Mouse (Mus musculus): ENCODE measurements around the gene Sf3a1. TPM values are rescaled to one million over a fixed set of nuclear protein-coding genes. Genes with fewer than 3 reads are reported as not detected.

Sf3a1 gene
- total and polyA plus RNA-seq, 3 experiments = 32.1 to 101 (median 77.0) TPM

- H3K79me2 ChIP-seq (ENCODE audit: control insufficient read depth, insufficient read depth, low read length, poor library complexity) = peaks cover 6% of the 10 kb centered on the region
- peak; percentile 79 for DNase-seq (ENCODE audit: low read depth, low spot score)
- H3K27ac ChIP-seq (ENCODE audit: control insufficient read depth, low read depth, low read length) = no peak overlapping the region
- H3K9me3 ChIP-seq (replicated peaks; ENCODE audit: insufficient read depth, low read length) = no peaks in the 10 kb centered on the region
- H3K4me3 ChIP-seq (ENCODE audit: control insufficient read depth in 1 of 2, insufficient read depth in 1 of 2, low read depth in 2 of 2, low read length in 2 of 2) = peak overlapping the region; percentile 41 to 49
- peak overlapping the region; percentile 33 for H3K9ac ChIP-seq (ENCODE audit: control insufficient read depth, low read depth, low read length, poor library complexity, severe bottlenecking)
- H3K4me1 ChIP-seq (ENCODE audit: control insufficient read depth in 1 of 2, insufficient read depth in 2 of 2, low read length in 2 of 2) = peaks cover 5 to 10% of the 10 kb centered on the region in 2 experiments; a peak in 3 of 4 replicates
- peaks cover 0 to 2% of the 10 kb centered on the region in 2 experiments; a peak in 1 of 4 replicates for H3K36me3 ChIP-seq (ENCODE audit: control insufficient read depth in 1 of 2, insufficient read depth in 2 of 2, low read length in 2 of 2)
- TF ChIP-seq RCOR1 (IDR thresholded peaks at IDR 0.05; ENCODE audit: low read depth, low read length) (peak; percentile 56; the same call in 1 of the 2 replicates), MAX (IDR thresholded peaks at IDR 0.05; ENCODE audit: low read length) (0 out of 2 replicates have a peak, but pooled peaks have one; percentile 28), EP300 (IDR thresholded peaks at IDR 0.05; ENCODE audit: low read depth in 1 of 2, low read length in 2 of 2) (0 out of 4 replicates have a peak, but pooled peaks of 1 of the 2 experiments have one; percentile 24), NELFE (IDR thresholded peaks at IDR 0.05; ENCODE audit: low read depth, low read length) (no peak), GATA1 (IDR thresholded peaks at IDR 0.05; ENCODE audit: low read depth, low read length) (0 out of 2 replicates have a peak, but pooled peaks have one; percentile 5), E2F4 (IDR thresholded peaks at IDR 0.05; ENCODE audit: borderline replicate concordance, low read depth, low read length) (no peak)
- no peaks in the 10 kb centered on the region for H3K27me3 ChIP-seq (ENCODE audit: control insufficient read depth in 1 of 2, insufficient read depth in 2 of 2, low read length in 2 of 2)
Measured at GRCm38 (mm10) chr11:4134400-4134799, 25.8 kb upstream of the Sf3a1 start.

DNA sequence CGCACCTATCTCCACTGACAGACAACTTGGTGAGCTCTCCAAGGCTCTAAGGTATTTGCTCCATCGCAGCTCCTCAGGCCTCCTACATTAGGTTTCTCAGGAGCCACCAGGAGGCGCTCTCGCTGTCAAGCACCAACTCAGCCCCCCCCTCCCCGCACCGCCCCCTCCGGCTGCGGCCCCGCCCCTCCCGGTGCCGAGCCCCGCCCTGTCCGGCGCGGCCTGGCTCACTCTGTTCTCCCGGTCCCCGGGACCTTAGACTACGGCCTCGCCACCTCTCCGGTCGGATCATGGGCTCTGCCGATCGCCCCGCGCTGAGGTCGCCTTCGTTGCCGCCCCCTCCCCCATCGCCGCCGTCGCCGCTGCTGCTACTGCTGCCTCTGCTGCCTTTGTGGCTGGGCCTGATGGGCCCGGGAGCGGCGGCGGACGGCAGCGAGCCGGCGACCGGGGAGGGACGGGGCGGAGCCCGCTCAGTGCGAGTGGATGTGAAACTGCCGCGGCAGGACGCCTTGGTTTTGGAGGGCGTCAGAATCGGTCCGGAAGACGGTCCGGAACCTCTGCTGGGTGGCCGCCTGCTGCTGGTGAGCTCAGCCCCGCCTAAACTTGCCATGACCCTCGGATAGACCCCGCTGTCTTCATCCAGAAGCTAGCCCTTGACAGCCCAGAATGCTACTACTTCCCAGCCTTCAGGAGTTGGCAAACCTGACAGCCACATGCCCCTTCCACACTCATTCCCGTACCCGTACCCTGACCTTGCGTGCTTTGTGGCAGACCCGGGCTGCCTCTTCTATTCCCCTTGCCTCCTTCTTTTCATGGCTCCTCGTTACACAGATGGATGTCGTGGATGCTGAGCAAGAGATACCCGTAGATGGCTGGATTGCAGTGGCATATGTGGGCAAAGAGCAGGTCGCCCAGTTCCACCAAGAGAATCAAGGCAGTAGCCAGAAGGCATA is 24.9 kb upstream of the Sf3a1 start, which contains the start of gene Rnf215:
Gene Rnf215 (plus strand): TSS at position 217 of the 950 bp plus-strand sequence.
- H3K79me2 ChIP-seq (ENCODE audit: control insufficient read depth, insufficient read depth, low read length, poor library complexity) = peaks cover 6% of the 10 kb centered on the region
- no peaks in the 10 kb centered on the region for H3K27me3 ChIP-seq (ENCODE audit: control insufficient read depth in 1 of 2, insufficient read depth in 2 of 2, low read length in 2 of 2)
- H3K4me3 ChIP-seq (ENCODE audit: control insufficient read depth in 1 of 2, insufficient read depth in 1 of 2, low read depth in 2 of 2, low read length in 2 of 2) = peak within 1 kb of the TSS; percentile 70 to 90
- DNase-seq (ENCODE audit: low read depth, low spot score) = peak; percentile 96
- H3K27ac ChIP-seq (ENCODE audit: control insufficient read depth, low read depth, low read length) = peak within 1 kb of the TSS; percentile 40
- peaks cover 0 to 2% of the 10 kb centered on the region in 2 experiments; a peak in 1 of 4 replicates for H3K36me3 ChIP-seq (ENCODE audit: control insufficient read depth in 1 of 2, insufficient read depth in 2 of 2, low read length in 2 of 2)
- peaks cover 5 to 10% of the 10 kb centered on the region in 2 experiments; a peak in 3 of 4 replicates for H3K4me1 ChIP-seq (ENCODE audit: control insufficient read depth in 1 of 2, insufficient read depth in 2 of 2, low read length in 2 of 2)
- no peaks in the 10 kb centered on the region for H3K9me3 ChIP-seq (replicated peaks; ENCODE audit: insufficient read depth, low read length)
- H3K9ac ChIP-seq (ENCODE audit: control insufficient read depth, low read depth, low read length, poor library complexity, severe bottlenecking) = peak within 1 kb of the TSS; percentile 93
- TF ChIP-seq KAT2A (conservative IDR thresholded peaks at IDR 0.05; ENCODE audit: low read depth, low read length) (no peak), POLR2A (IDR thresholded peaks at IDR 0.05; ENCODE audit: control insufficient read depth in 1 of 2, insufficient read depth in 1 of 2, low read depth in 1 of 2, low read length in 2 of 2, poor library complexity in 1 of 2) (peak; percentile 80 to 82; a peak in 3 of 4 replicates), ZNF384 (IDR thresholded peaks at IDR 0.05; ENCODE audit: low read depth, low read length) (no peak), MAZ (IDR thresholded peaks at IDR 0.05; ENCODE audit: low read depth, low read length) (peak; percentile 97), GABPA (IDR thresholded peaks at IDR 0.05; ENCODE audit: low read depth, low read length) (no peak), ZC3H11A (IDR thresholded peaks at IDR 0.05; ENCODE audit: low read depth, low read length) (peak; percentile 32; the same call in 1 of the 2 replicates), POLR2AphosphoS2 (IDR thresholded peaks at IDR 0.05; ENCODE audit: low read length) (peak; percentile 60; the same call in 1 of the 2 replicates), GATA1 (IDR thresholded peaks at IDR 0.05; ENCODE audit: low read depth, low read length) (no peak), SIN3A (IDR thresholded peaks at IDR 0.05; ENCODE audit: low read length) (peak; percentile 25), CHD1 (IDR thresholded peaks at IDR 0.05; ENCODE audit: low read depth, low read length) (no peak), MAX (IDR thresholded peaks at IDR 0.05; ENCODE audit: low read length) (0 out of 2 replicates have a peak, but pooled peaks have one; percentile 22), MEF2A (IDR thresholded peaks at IDR 0.05; ENCODE audit: extremely low read depth, insufficient replicate concordance, low read depth, low read length, poor library complexity, severe bottlenecking) (no peak), TAL1 (IDR thresholded peaks at IDR 0.05; ENCODE audit: low read length) (no peak), TCF12 (IDR thresholded peaks at IDR 0.05; ENCODE audit: low read depth, low read length) (no peak), CTCF (IDR thresholded peaks at IDR 0.05 in 2 of 3, conservative IDR thresholded peaks at IDR 0.05 in 1 of 3; ENCODE audit: control insufficient read depth in 1 of 3, insufficient read depth in 1 of 3, low read depth in 2 of 3, low read length in 3 of 3, poor library complexity in 1 of 3, severe bottlenecking in 1 of 3) (peak; percentile 56 to 99 (median 77)), CHD2 (IDR thresholded peaks at IDR 0.05; ENCODE audit: low read length) (no peak), NELFE (IDR thresholded peaks at IDR 0.05; ENCODE audit: low read depth, low read length) (peak; percentile 81), TBP (IDR thresholded peaks at IDR 0.05; ENCODE audit: low read depth, low read length) (no peak), MXI1 (IDR thresholded peaks at IDR 0.05; ENCODE audit: low read depth, low read length) (peak; percentile 40), MYB (IDR thresholded peaks at IDR 0.05; ENCODE audit: low read depth, low read length) (no peak), HCFC1 (IDR thresholded peaks at IDR 0.05; ENCODE audit: low read depth, low read length) (peak; percentile 65), RCOR1 (IDR thresholded peaks at IDR 0.05; ENCODE audit: low read depth, low read length) (no peak), ELF1 (IDR thresholded peaks at IDR 0.05; ENCODE audit: low read depth, low read length) (no peak), BHLHE40 (IDR thresholded peaks at IDR 0.05; ENCODE audit: borderline replicate concordance, low read depth, low read length) (no peak), E2F4 (IDR thresholded peaks at IDR 0.05; ENCODE audit: borderline replicate concordance, low read depth, low read length) (no peak), JUND (IDR thresholded peaks at IDR 0.05; ENCODE audit: low read depth, low read length) (no peak), ZMIZ1 (IDR thresholded peaks at IDR 0.05; ENCODE audit: low read depth, low read length) (peak; percentile 47; the same call in 1 of the 2 replicates)
